Mouse (Mus musculus) spleen, postnatal 36 days (tissue): Measurements from ENCODE around the gene Haus5.

ENCODE experiments used
- DNase-seq, 2 experiments: peaks; one replicate each; pipeline ENCODE4 v3.0.0; 2022; ENCODE audit warnings: low spot score in 2 of 2, mixed read lengths in 1 of 2

Haus5 gene

GRCm38 (mm10) chr7:30664529-30665200 lies at the start of gene Haus5:
Haus5 (minus strand) TSS chr7:30664994.
- peak; percentile 87 to 91 for DNase-seq

GRCm38 (mm10) chr7:30711942-30712341 lies 47.1 kb upstream of the Haus5 start, which contains the start of gene Atp4a:
Atp4a (plus strand) TSS chr7:30712209.
- DNase-seq: no peak

- no peak for DNase-seq
These were observed 42.6 kb upstream of the Haus5 start for GRCm38 (mm10) chr7:30707441-30707840.

- no peak for DNase-seq
These were observed 41.6 kb upstream of the Haus5 start for GRCm38 (mm10) chr7:30706214-30706882.

GRCm38 (mm10) chr7:30698589-30698988 lies 33.8 kb upstream of the Haus5 start, which contains the start of gene 2200002J24Rik:
2200002J24Rik (plus strand) TSS chr7:30698926.
- peak; percentile 27 to 33 for DNase-seq

- DNase-seq: peak; percentile 57 to 64
These were observed 33.3 kb upstream of the Haus5 start for GRCm38 (mm10) chr7:30698101-30698500.

GRCm38 (mm10) chr7:30688325-30688724 lies 23.5 kb upstream of the Haus5 start:
- no peak for DNase-seq

GRCm38 (mm10) chr7:30683425-30683824 lies 18.6 kb upstream of the Haus5 start:
- no peak for DNase-seq

GRCm38 (mm10) chr7:30681897-30682296 lies 17.1 kb upstream of the Haus5 start:
- DNase-seq: no peak

GRCm38 (mm10) chr7:30678263-30678975 lies 13.6 kb upstream of the Haus5 start:
- DNase-seq: no peak

- DNase-seq: no peak
These were observed 6.7 kb upstream of the Haus5 start, which contains the start of gene Pmis2 for GRCm38 (mm10) chr7:30671480-30671879. Pmis2 (minus strand) TSS chr7:30671605.

- DNase-seq: peak in 1 of 2 experiments; percentile 18
These were observed 4.4 kb upstream of the Haus5 start for GRCm38 (mm10) chr7:30669229-30669628.

GRCm38 (mm10) chr7:30665321-30665720 lies 527 bp upstream of the Haus5 start:
- no peak for DNase-seq

GRCm38 (mm10) chr7:30649591-30650540 lies 14.9 kb downstream of the Haus5 start, which contains the start of gene Rbm42:
Rbm42 (minus strand) TSS chr7:30650317.
- DNase-seq: peak; percentile 99

- no peak for DNase-seq
These were observed 25.7 kb downstream of the Haus5 start for GRCm38 (mm10) chr7:30639083-30639482.

- DNase-seq: no peak
These were observed 28.4 kb downstream of the Haus5 start for GRCm38 (mm10) chr7:30636395-30636794.

- no peak for DNase-seq
These were observed 29.0 kb downstream of the Haus5 start, which contains the start of gene Etv2 for GRCm38 (mm10) chr7:30635752-30636151. Etv2 (minus strand) TSS chr7:30635852.

GRCm38 (mm10) chr7:30634621-30635020 lies 30.2 kb downstream of the Haus5 start:
- peak; percentile 34 to 37 for DNase-seq

GRCm38 (mm10) chr7:30633762-30634412 lies 30.9 kb downstream of the Haus5 start:
- DNase-seq: no peak

GRCm38 (mm10) chr7:30629013-30629412 lies 35.8 kb downstream of the Haus5 start:
- no peak for DNase-seq

GRCm38 (mm10) chr7:30626647-30627046 lies 38.1 kb downstream of the Haus5 start:
- no peak for DNase-seq
